Mouse (Mus musculus) E14TG2a.4 (cell line): ENCODE results near the gene Gm11549.

Experiments used
- H3K27me3 ChIP-seq: 2 replicates; pipeline ENCODE4 v1.6.1; 2014; ENCODE audit warnings: low read length, control low read depth; ENCODE audit not compliant: insufficient read depth
- H3K36me3 ChIP-seq: 2 replicates; pipeline ENCODE4 v1.6.1; 2014; ENCODE audit warnings: low read length, control low read depth; ENCODE audit not compliant: insufficient read depth
- H3K4me1 ChIP-seq: replicated peaks from 2 replicates; pipeline ENCODE4 v1.6.1; 2014; ENCODE audit warnings: low read depth, low read length, control low read depth
- H3K4me3 ChIP-seq: replicated peaks from 2 replicates; pipeline ENCODE4 v1.5.1; 2014; ENCODE audit warnings: mild to moderate bottlenecking, low read length
- H3K9me3 ChIP-seq: 2 replicates; pipeline ENCODE4 v1.6.1; 2014; ENCODE audit warnings: low read length, control low read depth
- CTCF ChIP-seq: conservative IDR thresholded peaks from 2 replicates; pipeline ENCODE4 v1.5.1; 2014; ENCODE audit warnings: low read length
- NANOG ChIP-seq: IDR thresholded peaks from 2 replicates; pipeline ENCODE4 v1.6.1; 2014; ENCODE audit warnings: borderline replicate concordance, low read length, mixed read lengths
- POU5F1 ChIP-seq: IDR thresholded peaks from 2 replicates; pipeline ENCODE4 v1.6.1; 2014; ENCODE audit warnings: low read length, borderline replicate concordance

The Gm11549 gene

DNA sequence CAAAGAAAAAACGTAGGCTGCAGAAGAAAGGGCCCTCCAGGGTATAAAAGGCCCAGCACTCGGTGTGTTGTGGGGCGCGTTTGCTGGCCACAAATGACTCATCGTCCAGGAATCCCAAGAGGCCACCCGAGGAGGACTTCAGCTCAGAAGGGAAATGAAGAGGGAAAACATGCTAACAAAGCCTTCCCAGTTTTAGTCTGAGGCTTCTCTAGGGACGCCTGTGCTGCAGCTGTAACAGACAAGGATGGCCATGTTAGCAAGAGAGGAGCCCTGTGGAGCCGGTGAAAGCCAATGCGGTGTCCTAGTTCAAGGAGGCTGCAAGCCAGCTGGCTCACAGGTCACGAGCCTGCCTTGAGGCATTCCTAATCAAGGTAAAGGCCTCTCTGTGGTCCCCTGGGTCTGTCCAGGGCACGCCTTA is 39.8 kb downstream of the Gm11549 start:
- Histone ChIP-seq H3K4me3 (no peak overlapping the region), H3K9me3 (no peaks in the 10 kb centered on the region), H3K36me3 (no peaks in the 10 kb centered on the region), H3K27me3 (peaks cover 17% of the 10 kb centered on the region), H3K4me1 (peaks cover 17% of the 10 kb centered on the region)
- TF ChIP-seq CTCF (no peak), NANOG (no peak), POU5F1 (no peak)

- H3K36me3 ChIP-seq, result no peaks in the 10 kb centered on the region
- H3K27me3 ChIP-seq, result peaks cover 18% of the 10 kb centered on the region
- peaks cover 23% of the 10 kb centered on the region for H3K4me1 ChIP-seq
- no peaks in the 10 kb centered on the region for H3K9me3 ChIP-seq
- no peak overlapping the region for H3K4me3 ChIP-seq
- TF ChIP-seq NANOG, result no peak
- TF ChIP-seq CTCF, result no peak
- TF ChIP-seq POU5F1, result no peak
These were observed 41.1 kb downstream of the Gm11549 start for GRCm38 (mm10) chr3:36480486-36480885.

GRCm38 (mm10) chr3:36478776-36479175 is 42.8 kb downstream of the Gm11549 start:
- no peak for TF ChIP-seq POU5F1
- no peak for TF ChIP-seq NANOG
- no peak for TF ChIP-seq CTCF
- H3K4me3 ChIP-seq, result no peak overlapping the region
- no peaks in the 10 kb centered on the region for H3K36me3 ChIP-seq
- peaks cover 34% of the 10 kb centered on the region for H3K4me1 ChIP-seq
- peaks cover 30% of the 10 kb centered on the region for H3K27me3 ChIP-seq
- H3K9me3 ChIP-seq, result no peaks in the 10 kb centered on the region

DNA sequence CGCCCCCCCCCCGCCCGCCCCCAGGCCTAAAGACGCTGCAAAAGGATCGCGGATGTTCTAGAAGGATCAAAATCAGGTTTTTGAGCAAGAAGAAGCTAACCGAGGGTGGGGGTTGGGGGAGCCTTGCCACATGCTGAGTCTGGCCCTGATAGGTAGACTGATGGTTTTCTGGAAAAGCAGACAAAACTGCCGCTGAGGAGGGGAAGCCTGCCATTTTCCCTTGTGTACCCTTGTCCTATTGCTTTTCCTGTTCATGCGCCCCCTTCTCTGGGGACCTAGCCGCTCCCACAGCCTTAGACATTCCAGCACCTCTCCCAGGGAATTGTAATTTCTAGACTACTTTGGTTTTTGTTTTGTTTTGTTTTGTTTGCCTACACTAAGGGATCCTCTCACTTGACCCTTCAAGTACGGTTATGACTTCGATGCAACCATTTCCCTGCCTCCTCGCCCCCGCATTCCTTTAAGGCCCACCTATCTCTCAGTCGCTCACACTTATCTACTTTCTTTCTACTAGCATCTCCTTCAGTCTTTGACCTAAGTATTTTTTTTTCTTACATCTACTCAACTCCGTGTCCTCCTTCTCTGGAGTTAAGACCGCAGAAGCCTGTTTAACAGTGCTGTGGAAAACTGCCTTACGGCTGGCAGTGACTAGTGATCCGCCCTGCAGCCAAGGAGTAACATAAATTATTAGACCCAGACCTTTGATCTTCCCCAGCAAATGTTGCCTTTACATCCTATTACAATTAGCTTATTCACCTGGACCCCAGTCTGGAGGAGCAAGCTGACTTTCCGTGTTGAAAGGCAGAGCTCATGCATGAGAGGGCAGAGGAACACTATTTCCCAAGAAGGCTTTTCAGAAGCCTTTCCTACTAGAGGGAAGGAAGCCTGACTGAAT is 45.1 kb downstream of the Gm11549 start:
- Histone ChIP-seq H3K4me1 (peaks cover 30% of the 10 kb centered on the region), H3K9me3 (no peaks in the 10 kb centered on the region), H3K36me3 (no peaks in the 10 kb centered on the region), H3K4me3 (peak overlapping the region; percentile 83), H3K27me3 (peaks cover 30% of the 10 kb centered on the region)
- TF ChIP-seq POU5F1 (no peak), CTCF (no peak), NANOG (no peak)

DNA sequence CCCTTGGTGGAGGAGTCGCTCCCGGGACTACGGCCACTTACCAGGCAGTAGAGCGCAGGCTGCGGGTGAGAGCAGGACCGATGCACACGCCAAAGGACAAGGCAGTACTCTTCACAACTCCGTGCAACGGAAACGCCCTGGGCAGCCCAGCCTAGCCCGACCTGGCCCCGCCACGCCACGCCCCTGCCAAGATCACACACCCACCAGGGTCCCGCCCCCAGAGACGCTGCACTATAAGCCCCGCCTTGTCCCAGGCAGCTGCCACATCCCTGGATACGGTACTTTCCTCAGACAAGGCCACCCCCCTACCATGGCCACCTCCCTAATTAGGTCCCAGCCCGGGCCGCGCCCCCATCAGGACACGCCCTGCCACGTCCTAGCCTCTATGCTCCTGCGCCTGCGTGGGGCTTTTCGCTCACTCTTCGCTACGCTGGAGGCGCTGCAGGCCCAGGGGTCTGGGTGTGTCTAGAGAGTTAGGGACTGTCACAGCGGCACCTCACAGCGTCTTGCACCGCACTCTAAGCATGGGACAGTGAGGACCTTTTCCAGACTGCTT is 46.0 kb downstream of the Gm11549 start, which contains the start of the genes Anxa5 and 1810062G17Rik:
Gene Anxa5 (minus strand): TSS at position 363 of the 556 bp plus-strand sequence.
Gene 1810062G17Rik (plus strand): TSS at position 406 of the 556 bp plus-strand sequence.
- peaks cover 30% of the 10 kb centered on the region for H3K4me1 ChIP-seq
- TF ChIP-seq NANOG (no peak), POU5F1 (no peak), CTCF (no peak)
- H3K4me3 ChIP-seq, result peak within 1 kb of the TSS; percentile 83
- H3K27me3 ChIP-seq, result peaks cover 30% of the 10 kb centered on the region
- no peaks in the 10 kb centered on the region for H3K36me3 ChIP-seq
- H3K9me3 ChIP-seq, result no peaks in the 10 kb centered on the region

DNA sequence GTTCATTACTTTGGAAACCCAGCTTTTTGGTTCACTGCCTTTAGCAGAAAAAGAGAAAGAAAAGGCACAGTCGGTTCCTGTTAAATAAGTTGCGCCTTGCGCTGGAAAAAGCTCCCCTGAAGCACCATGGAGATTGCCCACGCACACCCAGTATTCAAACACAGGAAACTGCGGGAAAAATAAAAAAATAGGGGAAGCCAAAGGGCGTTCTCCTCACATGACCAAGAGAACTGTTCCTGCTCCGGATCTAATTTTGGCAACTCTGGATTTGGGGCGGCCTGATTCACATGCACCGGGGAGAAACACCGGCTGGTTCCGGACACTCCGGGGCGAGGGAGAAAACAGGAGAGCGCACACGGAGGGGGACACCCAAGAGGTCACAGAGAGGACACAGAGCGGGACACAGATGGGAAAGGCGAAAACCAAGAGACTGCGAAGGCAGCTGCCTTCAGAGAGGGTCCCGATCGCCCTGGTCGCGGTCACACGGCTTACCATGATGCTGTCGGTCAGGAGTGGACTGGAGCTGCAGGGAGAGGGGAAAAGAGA is 46.6 kb downstream of the Gm11549 start:
- Histone ChIP-seq H3K9me3 (no peaks in the 10 kb centered on the region), H3K4me3 (peak overlapping the region; percentile 83), H3K27me3 (peaks cover 30% of the 10 kb centered on the region), H3K4me1 (peaks cover 30% of the 10 kb centered on the region), H3K36me3 (no peaks in the 10 kb centered on the region)
- TF ChIP-seq CTCF, result no peak
- no peak for TF ChIP-seq NANOG
- TF ChIP-seq POU5F1, result no peak

DNA sequence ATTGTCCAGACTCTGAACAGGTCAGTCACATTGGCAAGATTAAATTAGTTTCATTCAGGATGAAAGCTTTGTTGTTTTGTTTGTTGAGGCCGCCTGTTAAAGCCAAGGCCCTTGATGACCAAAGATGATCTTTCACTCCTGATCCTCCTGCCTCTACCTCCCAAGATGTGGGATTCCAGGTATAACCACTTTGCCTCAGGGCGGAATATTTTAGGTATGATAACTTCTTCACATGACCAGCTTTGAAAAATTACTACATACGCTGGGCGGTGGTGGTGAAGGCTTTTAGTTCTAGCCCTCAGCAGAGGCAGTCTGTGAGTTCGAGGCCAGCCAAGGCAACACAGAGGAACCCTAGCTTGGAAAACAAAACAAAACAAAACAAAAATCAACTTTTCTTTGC is 47.2 kb downstream of the Gm11549 start:
- Histone ChIP-seq H3K4me1 (peaks cover 30% of the 10 kb centered on the region), H3K9me3 (no peaks in the 10 kb centered on the region), H3K4me3 (no peak overlapping the region), H3K36me3 (no peaks in the 10 kb centered on the region), H3K27me3 (peaks cover 30% of the 10 kb centered on the region)
- TF ChIP-seq CTCF (no peak), NANOG (no peak), POU5F1 (no peak)

- Histone ChIP-seq H3K4me3 (no peak overlapping the region), H3K27me3 (peaks cover 26% of the 10 kb centered on the region), H3K9me3 (no peaks in the 10 kb centered on the region), H3K4me1 (peaks cover 20% of the 10 kb centered on the region), H3K36me3 (no peaks in the 10 kb centered on the region)
- no peak for TF ChIP-seq POU5F1
- TF ChIP-seq NANOG, result no peak
- TF ChIP-seq CTCF, result no peak
These were observed 48.4 kb downstream of the Gm11549 start for GRCm38 (mm10) chr3:36473222-36473621.
